Mouse (Mus musculus): Measurements from ENCODE around the gene Rspo3. TPM values are rescaled to one million over a fixed set of nuclear protein-coding genes. Genes with fewer than 3 reads are reported as not detected.

Rspo3 gene
- total RNA-seq, 2 experiments from 2014 or later, result 9.1 to 10.8 TPM

DNA sequence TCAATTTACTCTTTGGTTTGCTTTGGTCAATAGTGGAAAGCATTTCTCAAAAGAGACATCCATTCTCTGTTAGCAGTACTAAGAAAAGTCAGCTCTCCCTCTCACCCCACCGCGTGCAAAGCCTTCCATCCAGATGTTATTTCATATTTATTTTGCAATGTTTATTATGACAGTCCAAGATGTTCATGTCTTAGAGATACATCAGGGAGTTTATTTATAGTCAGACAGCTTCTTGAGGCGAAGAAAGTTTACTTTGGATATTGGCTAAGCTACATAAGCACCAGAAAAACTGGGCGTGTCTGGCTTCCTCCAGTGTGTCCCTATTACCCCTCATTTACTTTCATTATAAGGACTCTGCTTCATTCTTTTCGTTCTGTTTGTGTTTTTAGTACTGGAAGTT lies 94.4 kb downstream of the Rspo3 start:
- DNase-seq (ENCODE audit: low spot score in 2 of 2), result no peak

- DNase-seq (ENCODE audit: low spot score in 2 of 2), result peak in 1 of 2 experiments; percentile 19
These were observed 102.7 kb downstream of the Rspo3 start for GRCm38 (mm10) chr10:29432935-29433453.

DNA sequence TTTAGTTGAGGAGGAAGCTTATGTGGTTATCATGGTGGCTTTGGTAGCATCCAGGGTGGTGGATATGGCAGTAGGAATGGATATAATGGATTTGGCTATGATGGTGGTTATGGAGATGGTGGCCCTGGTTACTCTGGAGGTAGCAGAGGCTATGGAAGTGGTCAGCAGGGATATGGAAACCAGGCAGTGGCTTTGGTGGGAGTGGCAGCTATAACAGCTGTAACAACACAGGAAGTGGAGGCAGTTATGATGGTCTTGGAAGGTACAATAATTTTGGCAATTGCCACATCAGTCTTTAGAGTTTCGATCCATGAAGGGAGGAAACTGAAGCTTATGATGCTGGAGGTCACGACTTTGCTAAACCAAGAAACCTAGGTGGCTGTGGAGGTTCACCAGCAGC lies 109.0 kb downstream of the Rspo3 start:
- no peak for DNase-seq (ENCODE audit: low spot score in 2 of 2)

- no peak for DNase-seq (ENCODE audit: low spot score in 2 of 2)
These were observed 111.1 kb downstream of the Rspo3 start for GRCm38 (mm10) chr10:29424571-29424970.

- no peak for DNase-seq (ENCODE audit: low spot score in 2 of 2)
These were observed 121.3 kb downstream of the Rspo3 start for GRCm38 (mm10) chr10:29414361-29414760.

DNA sequence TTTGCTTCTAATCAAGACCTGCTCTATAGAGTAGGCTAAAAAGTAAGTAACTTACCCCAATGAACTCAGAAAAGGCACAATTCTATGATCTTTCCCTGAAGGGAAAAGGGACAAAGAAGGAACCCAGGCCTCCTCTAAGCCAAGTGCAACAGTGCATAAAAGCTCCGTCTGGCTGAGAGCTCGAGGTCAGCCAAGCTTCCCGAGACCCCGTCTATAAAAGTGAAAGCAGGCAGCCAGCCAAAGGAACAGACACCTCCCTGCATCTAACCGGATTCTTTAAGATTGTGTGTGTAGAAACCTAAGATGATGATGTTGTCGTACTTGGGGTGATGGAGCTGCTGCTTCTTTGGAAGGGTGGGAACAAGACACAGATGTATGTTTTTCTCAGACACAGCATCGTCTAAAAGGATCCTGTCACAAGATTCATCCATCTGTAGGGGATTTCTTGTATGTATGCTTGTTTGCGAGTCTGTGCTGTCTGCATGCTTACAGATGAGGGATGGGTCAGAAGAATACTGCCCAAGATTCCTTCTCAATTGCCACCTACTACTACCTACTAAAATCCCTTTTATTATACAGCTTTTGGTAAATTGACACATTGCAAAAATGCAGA lies 132.9 kb downstream of the Rspo3 start:
- DNase-seq (ENCODE audit: low spot score in 2 of 2), result no peak

Other genes starting within 250 kb of the Rspo3 start
- gene Echdc1, start 222.7 kb downstream of the Rspo3 start, total RNA-seq (2021), result 10 to 100 TPM; 31.2 to 32.6 TPM
- gene Rnf146, start 173.4 kb downstream of the Rspo3 start, total RNA-seq (2021), result 10 to 100 TPM; 96.7 to 99.8 TPM